Mouse (Mus musculus) intestine, embryonic 16.5 days (tissue): ENCODE results near the gene Rbm11. TPM values are rescaled to one million over a fixed set of nuclear protein-coding genes. Genes with fewer than 3 reads are reported as not detected.

Source experiments
- ATAC-seq: fragments of 200-750 bp; cut with Nextera tagmentation; 2 replicates; pipeline ENCODE4 v1.8.0; 2017; ENCODE audit warnings: moderate TSS enrichment, moderate library complexity
- H3K27ac ChIP-seq: fragments of 300-500 bp; sonication (generic); 2 replicates; pipeline ENCODE4 v1.5.1; 2014; ENCODE audit warnings: mild to moderate bottlenecking, low read length
- H3K27me3 ChIP-seq: fragments of 300-500 bp; sonication (generic); replicated peaks from 2 replicates; pipeline ENCODE4 v1.6.1; 2014; ENCODE audit warnings: low read length, control low read depth, mixed read lengths; ENCODE audit not compliant: control insufficient read depth, insufficient read depth
- H3K36me3 ChIP-seq: fragments of 300-500 bp; sonication (generic); 2 replicates; pipeline ENCODE4 v1.6.1; 2014; ENCODE audit warnings: low read length, control low read depth; ENCODE audit not compliant: control insufficient read depth, insufficient read depth
- H3K4me1 ChIP-seq: fragments of 300-500 bp; sonication (generic); 2 replicates; pipeline ENCODE4 v1.6.1; 2014; ENCODE audit warnings: low read length, control low read depth, mixed read lengths; ENCODE audit not compliant: control insufficient read depth, insufficient read depth
- H3K4me2 ChIP-seq: fragments of 300-500 bp; sonication (generic); 2 replicates; pipeline ENCODE4 v1.6.1; 2014; ENCODE audit warnings: low read depth, low read length, control low read depth
- H3K4me3 ChIP-seq: fragments of 300-500 bp; sonication (generic); 2 replicates; pipeline ENCODE4 v1.5.1; 2014; ENCODE audit warnings: mild to moderate bottlenecking, low read length
- H3K9ac ChIP-seq: fragments of 300-500 bp; sonication (generic); 2 replicates; pipeline ENCODE4 v1.6.1; 2014; ENCODE audit warnings: low read depth, low read length
- H3K9me3 ChIP-seq: fragments of 300-500 bp; sonication (generic); 2 replicates; pipeline ENCODE4 v1.6.1; 2016; ENCODE audit warnings: low read length, control low read depth; ENCODE audit not compliant: control insufficient read depth
- WGBS: fragments of 180-500 bp; shearing (Covaris S2); extraction: QIAGEN DNeasy Blood & Tissue Kit; methylation state at CpG from one replicate; pipeline ENCODE4 v1.1.7; 2014; 5-methylcytosine and 5-hydroxymethylcytosine counted together
- polyA plus RNA-seq: library from polyadenylated mRNA; unstranded; fragments of >200 nt; fragmentation: Nextera tagmentation; extraction: Ambion mirVana; gene quantifications from 2 replicates; pipeline ENCODE4 v1.2.1, GENCODE M21; 2015

The Rbm11 gene
- polyA plus RNA-seq, 1 experiment from 2014 or later = 0.31 TPM

DNA sequence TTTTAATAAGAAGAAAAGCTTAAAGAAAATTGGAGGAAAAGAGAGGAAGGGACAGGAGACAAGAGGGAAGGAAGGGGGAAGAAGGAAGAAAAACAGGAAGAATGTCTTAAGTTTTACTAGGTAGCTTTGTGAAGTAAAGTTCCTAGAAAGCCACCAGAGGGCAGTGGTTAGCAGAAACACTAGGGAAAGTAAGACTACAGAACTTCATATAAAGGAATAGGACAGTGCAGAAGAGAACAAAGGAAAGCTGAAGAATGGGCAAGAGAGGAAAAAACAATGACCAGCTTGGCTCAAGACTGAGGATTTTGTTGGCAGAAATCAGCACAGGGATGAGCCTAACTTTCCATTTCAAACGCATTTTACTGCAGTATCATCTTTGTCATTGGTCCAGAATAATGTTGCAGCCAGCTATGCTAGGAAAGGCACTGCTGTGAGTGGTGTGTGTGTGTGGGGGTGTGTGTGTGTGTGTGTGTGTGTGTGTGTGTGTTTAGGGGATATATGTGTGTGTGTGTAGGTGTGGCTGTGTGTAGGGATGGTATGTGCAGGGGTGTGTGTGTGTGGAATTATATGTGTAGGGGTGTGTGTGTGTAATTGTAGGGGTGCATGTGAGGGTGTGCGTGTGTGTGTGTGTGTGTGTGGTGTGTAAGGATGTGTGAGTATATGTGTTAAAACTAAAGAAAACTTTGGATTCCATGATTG, 25.2 kb downstream of the Rbm11 start:
- Histone ChIP-seq H3K36me3 (no peaks in the 10 kb centered on the region), H3K4me1 (no peaks in the 10 kb centered on the region), H3K4me3 (no peak overlapping the region), H3K27ac (no peak overlapping the region), H3K9me3 (no peaks in the 10 kb centered on the region), H3K27me3 (no peaks in the 10 kb centered on the region), H3K4me2 (no peak overlapping the region), H3K9ac (no peak overlapping the region)
- ATAC-seq = no peak
- WGBS = 79% methylated on average over 2 of the region's 2 CpGs

DNA sequence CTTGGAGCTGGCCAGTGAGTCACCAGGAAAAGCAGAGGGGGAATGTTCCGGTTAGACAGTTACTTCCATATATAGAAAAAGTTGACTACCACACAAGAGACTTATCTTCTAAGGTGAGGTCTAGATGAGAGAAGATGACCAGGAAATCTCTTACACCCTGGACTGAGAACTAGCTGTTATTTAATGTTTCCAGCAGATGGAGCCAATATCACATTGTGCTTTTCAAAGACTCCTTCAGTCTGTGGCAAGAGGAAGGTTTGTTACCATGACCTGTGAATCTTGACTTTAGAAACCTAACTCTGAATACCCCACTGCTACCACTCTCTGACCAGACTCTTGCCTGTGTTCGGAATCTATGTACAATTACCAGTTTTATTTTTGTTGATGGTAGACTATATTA, 35.2 kb downstream of the Rbm11 start:
- H3K36me3 ChIP-seq = no peaks in the 10 kb centered on the region
- H3K9me3 ChIP-seq = no peaks in the 10 kb centered on the region
- no peaks in the 10 kb centered on the region for H3K4me1 ChIP-seq
- H3K9ac ChIP-seq = no peak overlapping the region
- H3K4me2 ChIP-seq = no peak overlapping the region
- no peak overlapping the region for H3K4me3 ChIP-seq
- no peak overlapping the region for H3K27ac ChIP-seq
- WGBS = 83% methylated on average over 2 of the region's 2 CpGs
- no peaks in the 10 kb centered on the region for H3K27me3 ChIP-seq
- ATAC-seq = no peak

Other genes with a start within 250 kb of the Rbm11 start
- not detected in 2 replicates for gene Lipi, start 6.8 kb upstream of the Rbm11 start, polyA plus RNA-seq
- gene Hspa13, start 174.3 kb downstream of the Rbm11 start, polyA plus RNA-seq = 20.6 and 21.1 TPM in 2 replicates